Comparison of ENCODE assay signal across 10 mouse cellular contexts in genomic region chr8:71130411-71131261, GRCm38 (mm10).
A peak's percentile ranks its signal among the peaks of the same experiment; 100 is the strongest.
DNase-seq lines count a peak whose midpoint lies in the region; ATAC-seq lines count a peak whose summit lies in the region.
"Had no signal": no experiment of that assay in that cellular context is flagged by ENCODE, and none has a peak within 500 bp of the region (broad histone marks: within the 10 kb centered on the region; RNA-seq: fewer than 3 reads in every experiment).

No protein-coding gene starts in this region.

- 64% methylated on average over 4 of the region's 4 CpGs for WGBS in kidney, embryonic 16.5 days
- WGBS in embryonic facial prominence, embryonic 14.5 days: 56% methylated on average over 4 of the region's 4 CpGs
- 69% methylated on average over 4 of the region's 4 CpGs for WGBS in neural tube, embryonic 14.5 days

- H3K4me1 ChIP-seq in kidney, embryonic 16.5 days (ENCODE audit: insufficient read depth, low read length): no peaks in the 10 kb centered on the region
- no peaks in the 10 kb centered on the region for H3K4me1 ChIP-seq in embryonic facial prominence, embryonic 14.5 days (ENCODE audit: control insufficient read depth, insufficient read depth, low read length)
- H3K4me1 ChIP-seq in neural tube, embryonic 14.5 days (ENCODE audit: control insufficient read depth, insufficient read depth, low read length): no peaks in the 10 kb centered on the region

- no peaks in the 10 kb centered on the region for H3K9me3 ChIP-seq in kidney, embryonic 16.5 days (ENCODE audit: low read length)
- no peaks in the 10 kb centered on the region for H3K9me3 ChIP-seq in embryonic facial prominence, embryonic 14.5 days (ENCODE audit: control insufficient read depth, low read length)
- no peaks in the 10 kb centered on the region for H3K9me3 ChIP-seq in neural tube, embryonic 14.5 days (ENCODE audit: control insufficient read depth, low read length)

- no peaks in the 10 kb centered on the region for H3K27me3 ChIP-seq in kidney, embryonic 16.5 days (ENCODE audit: insufficient read depth, low read length)
- no peaks in the 10 kb centered on the region for H3K27me3 ChIP-seq in embryonic facial prominence, embryonic 14.5 days (replicated peaks; ENCODE audit: control insufficient read depth, insufficient read depth, low read length)
- H3K27me3 ChIP-seq in neural tube, embryonic 14.5 days (ENCODE audit: control insufficient read depth, insufficient read depth, low read length): no peaks in the 10 kb centered on the region

- peak; percentile 61 for ATAC-seq in kidney, embryonic 16.5 days (ENCODE audit: low FRiP score, low TSS enrichment)
- peak; percentile 26; the same call in 1 of the 2 replicates for ATAC-seq in embryonic facial prominence, embryonic 14.5 days (ENCODE audit: low read depth)
- peak; percentile 54; the same call in 1 of the 2 replicates for ATAC-seq in neural tube, embryonic 14.5 days (ENCODE audit: low read depth)

- H3K36me3 ChIP-seq in kidney, embryonic 16.5 days (ENCODE audit: insufficient read depth, low read length): no peaks in the 10 kb centered on the region
- no peaks in the 10 kb centered on the region for H3K36me3 ChIP-seq in embryonic facial prominence, embryonic 14.5 days (ENCODE audit: control insufficient read depth, insufficient read depth, low read length)
- no peaks in the 10 kb centered on the region for H3K36me3 ChIP-seq in neural tube, embryonic 14.5 days (ENCODE audit: control insufficient read depth, insufficient read depth, low read length)

- no peak overlapping the region for H3K9ac ChIP-seq in kidney, embryonic 16.5 days (replicated peaks; ENCODE audit: low read length)
- no peak overlapping the region for H3K9ac ChIP-seq in embryonic facial prominence, embryonic 14.5 days (ENCODE audit: low read depth, low read length)
- no peak overlapping the region for H3K9ac ChIP-seq in neural tube, embryonic 14.5 days (replicated peaks; ENCODE audit: low read depth, low read length)

- DNase-seq in kidney, postnatal 4 days: no peak
- DNase-seq in embryonic facial prominence, embryonic 14.5 days (ENCODE audit: low spot score): no peak
- peak; percentile 10 for DNase-seq in induced T-regulatory cell, adult 2 months (ENCODE audit: low read depth)
- DNase-seq in right cerebral cortex, adult 18-20 months: no peak
- no peak for DNase-seq in layer of hippocampus, postnatal 14 days (ENCODE audit: low spot score in 2 of 2)
- DNase-seq: right cerebral cortex, postnatal 25 days; thymus, postnatal 36 days had no signal

- H3K27ac ChIP-seq in kidney, embryonic 16.5 days (ENCODE audit: low read length): no peak overlapping the region
- H3K27ac ChIP-seq in embryonic facial prominence, embryonic 14.5 days (replicated peaks; ENCODE audit: low read depth, low read length): no peak overlapping the region
- no peak overlapping the region for H3K27ac ChIP-seq in neural tube, embryonic 14.5 days (ENCODE audit: low read depth, low read length)
- H3K27ac ChIP-seq: macrophage had no signal

- H3K4me3 ChIP-seq in kidney, embryonic 16.5 days (ENCODE audit: low read length): no peak overlapping the region
- H3K4me3 ChIP-seq in embryonic facial prominence, embryonic 14.5 days (ENCODE audit: low read depth, low read length): no peak overlapping the region
- H3K4me3 ChIP-seq in neural tube, embryonic 14.5 days (ENCODE audit: low read depth, low read length): no peak overlapping the region

- H3K4me2 ChIP-seq in kidney, embryonic 16.5 days (replicated peaks; ENCODE audit: low read depth, low read length): no peak overlapping the region
- no peak overlapping the region for H3K4me2 ChIP-seq in embryonic facial prominence, embryonic 14.5 days (ENCODE audit: low read depth, low read length)
- no peak overlapping the region for H3K4me2 ChIP-seq in neural tube, embryonic 14.5 days (ENCODE audit: low read depth, low read length)
